Mouse (Mus musculus): ENCODE measurements around the gene Smyd4. TPM values are rescaled to one million over a fixed set of nuclear protein-coding genes. Genes with fewer than 3 reads are reported as not detected.
"Not testable (repeated sequence)": the region's sequence is repeated elsewhere in the genome, so short reads cannot be mapped to it uniquely, and the experiment has no call there.

The Smyd4 gene
- polyA plus RNA-seq, 1 experiment = 14.7 TPM

- Histone ChIP-seq H3K79me3 (ENCODE audit: low read depth) (no peaks in the 10 kb centered on the region), H3K4me3 (ENCODE audit: insufficient read depth, poor library complexity, severe bottlenecking) (no peak overlapping the region), H3K36me3 (ENCODE audit: control insufficient read depth, insufficient read depth) (peaks cover 3% of the 10 kb centered on the region), H3K27me3 (ENCODE audit: control insufficient read depth, insufficient read depth, insufficient read length) (no peaks in the 10 kb centered on the region), H3ac (ENCODE audit: control insufficient read depth, insufficient read length, low read depth) (no peak overlapping the region), H3K79me2 (ENCODE audit: control insufficient read depth, insufficient read depth) (no peaks in the 10 kb centered on the region)
- no peak for TF ChIP-seq MYOG (IDR thresholded peaks at IDR 0.05; ENCODE audit: control insufficient read depth, extremely low read depth, insufficient read length)
- no peak for TF ChIP-seq MAX (IDR thresholded peaks at IDR 0.05)
- no peak for TF ChIP-seq CTCF (IDR thresholded peaks at IDR 0.05; ENCODE audit: control insufficient read depth, insufficient read depth, insufficient read length)
- no peak for TF ChIP-seq FOSL1 (IDR thresholded peaks at IDR 0.05; ENCODE audit: insufficient read depth, low read length, poor library complexity, severe bottlenecking)
- no peak for TF ChIP-seq USF1 (IDR thresholded peaks at IDR 0.05; ENCODE audit: low read depth)
- no peak for TF ChIP-seq CEBPB (IDR thresholded peaks at IDR 0.05; ENCODE audit: low read depth)
- TF ChIP-seq MYOD1 (IDR thresholded peaks at IDR 0.05; ENCODE audit: control insufficient read depth, insufficient read length, low read depth) = no peak
Observed at GRCm38 (mm10) chr11:75377125-75377524, 28.9 kb downstream of the Smyd4 start.

DNA sequence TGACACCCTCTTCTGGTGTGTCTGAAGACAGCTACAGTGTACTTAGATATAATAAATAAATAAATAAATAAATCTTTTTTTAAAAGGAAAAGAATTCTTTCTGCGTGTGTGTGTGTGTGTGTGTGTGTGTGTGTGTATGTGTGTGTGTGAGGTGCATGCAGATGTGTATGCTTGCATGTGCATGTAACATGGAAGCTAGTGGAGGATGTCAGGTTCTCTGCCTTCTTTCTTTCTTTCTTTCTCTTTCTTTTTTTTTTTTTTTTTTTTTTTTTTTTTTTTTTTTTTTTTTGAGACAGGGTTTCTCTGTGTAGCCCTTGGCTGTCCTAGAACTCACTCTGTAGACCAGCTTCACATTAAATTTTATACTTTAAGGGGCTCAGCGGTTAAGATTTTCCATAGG lies 30.6 kb downstream of the Smyd4 start:
- not testable (repeated sequence) for H3K4me3 ChIP-seq (ENCODE audit: insufficient read depth, poor library complexity, severe bottlenecking); H3K79me2 ChIP-seq (ENCODE audit: control insufficient read depth, insufficient read depth); H3K79me3 ChIP-seq (ENCODE audit: low read depth); H3K27me3 ChIP-seq (ENCODE audit: control insufficient read depth, insufficient read depth, insufficient read length); H3ac ChIP-seq (ENCODE audit: control insufficient read depth, insufficient read length, low read depth); H3K36me3 ChIP-seq (ENCODE audit: control insufficient read depth, insufficient read depth)

DNA sequence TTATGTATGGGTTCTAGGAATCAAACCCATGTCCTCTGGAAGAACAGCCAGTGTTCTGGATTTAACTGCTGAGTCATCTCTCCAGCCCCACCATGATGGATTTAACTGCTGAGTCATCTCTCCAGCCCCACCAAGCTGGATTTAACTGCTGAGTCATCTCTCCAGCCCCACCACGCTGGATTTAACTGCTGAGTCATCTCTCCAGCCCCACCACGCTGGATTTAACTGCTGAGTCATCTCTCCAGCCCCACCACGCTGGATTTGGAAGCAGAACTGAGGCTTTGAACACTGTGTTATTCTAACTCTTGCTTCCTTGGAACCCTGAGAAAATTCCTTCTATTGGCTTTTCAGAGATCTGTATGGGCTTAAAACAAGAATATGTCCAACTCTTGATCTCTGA lies 35.3 kb downstream of the Smyd4 start:
- TF ChIP-seq MAX (IDR thresholded peaks at IDR 0.05) (peak; percentile 57), FOSL1 (IDR thresholded peaks at IDR 0.05; ENCODE audit: insufficient read depth, low read length, poor library complexity, severe bottlenecking) (peak; percentile 68)
- not testable (repeated sequence) for H3K27me3 ChIP-seq (ENCODE audit: control insufficient read depth, insufficient read depth, insufficient read length); H3K36me3 ChIP-seq (ENCODE audit: control insufficient read depth, insufficient read depth); H3ac ChIP-seq (ENCODE audit: control insufficient read depth, insufficient read length, low read depth); H3K4me3 ChIP-seq (ENCODE audit: insufficient read depth, poor library complexity, severe bottlenecking); H3K79me3 ChIP-seq (ENCODE audit: low read depth); H3K79me2 ChIP-seq (ENCODE audit: control insufficient read depth, insufficient read depth)

DNA sequence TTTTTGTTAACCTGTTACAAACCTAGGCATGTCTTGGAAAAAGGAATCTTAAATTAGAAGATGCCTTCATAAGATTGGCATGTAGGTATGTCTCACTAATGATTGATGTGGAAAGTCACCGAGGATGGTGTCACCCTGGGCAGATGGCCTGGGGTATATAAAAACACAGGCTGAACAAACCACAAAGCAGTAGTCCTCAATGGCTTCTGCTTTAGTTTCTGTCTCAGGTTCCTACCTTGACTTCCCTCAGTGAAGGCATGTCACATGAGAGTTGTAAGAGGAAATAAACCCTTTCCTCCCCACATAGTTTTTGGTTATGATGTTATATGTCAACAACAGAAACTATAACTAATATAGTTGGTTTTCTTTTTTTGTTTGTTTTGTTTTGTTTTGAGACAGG lies 47.4 kb downstream of the Smyd4 start:
- Histone ChIP-seq H3K79me3 (ENCODE audit: low read depth) (no peaks in the 10 kb centered on the region), H3ac (ENCODE audit: control insufficient read depth, insufficient read length, low read depth) (no peak overlapping the region), H3K79me2 (ENCODE audit: control insufficient read depth, insufficient read depth) (peaks cover 5% of the 10 kb centered on the region), H3K4me3 (ENCODE audit: insufficient read depth, poor library complexity, severe bottlenecking) (no peak overlapping the region), H3K27me3 (ENCODE audit: control insufficient read depth, insufficient read depth, insufficient read length) (no peaks in the 10 kb centered on the region), H3K36me3 (ENCODE audit: control insufficient read depth, insufficient read depth) (no peaks in the 10 kb centered on the region)
- TF ChIP-seq MYOD1 (IDR thresholded peaks at IDR 0.05; ENCODE audit: control insufficient read depth, insufficient read length, low read depth) (no peak), FOSL1 (IDR thresholded peaks at IDR 0.05; ENCODE audit: insufficient read depth, low read length, poor library complexity, severe bottlenecking) (no peak), CEBPB (IDR thresholded peaks at IDR 0.05; ENCODE audit: low read depth) (no peak), MAX (IDR thresholded peaks at IDR 0.05) (no peak), MYOG (IDR thresholded peaks at IDR 0.05; ENCODE audit: control insufficient read depth, extremely low read depth, insufficient read length) (no peak), USF1 (IDR thresholded peaks at IDR 0.05; ENCODE audit: low read depth) (no peak), CTCF (IDR thresholded peaks at IDR 0.05; ENCODE audit: control insufficient read depth, insufficient read depth, insufficient read length) (no peak)

DNA sequence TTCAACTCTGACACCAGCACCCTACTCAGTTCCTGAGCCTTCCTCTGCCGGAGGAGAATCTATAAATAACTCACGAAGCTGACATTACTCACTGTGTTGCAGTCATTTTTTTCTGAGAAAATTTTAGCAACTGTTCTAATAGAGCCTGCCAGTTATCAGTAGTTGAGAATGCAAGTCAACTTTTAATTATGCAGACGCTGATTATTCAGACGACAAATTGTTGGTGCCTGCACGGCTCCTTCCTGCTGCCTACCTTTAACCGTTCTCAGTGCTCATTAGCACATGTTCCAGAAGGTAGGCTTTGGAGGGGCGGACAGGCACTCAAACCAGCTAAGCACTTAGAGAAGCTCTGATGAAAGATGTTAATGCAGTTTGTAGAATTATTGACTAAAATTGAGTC lies 49.2 kb downstream of the Smyd4 start:
- peaks cover 15% of the 10 kb centered on the region for H3K79me2 ChIP-seq (ENCODE audit: control insufficient read depth, insufficient read depth)
- H3ac ChIP-seq (ENCODE audit: control insufficient read depth, insufficient read length, low read depth) = no peak overlapping the region
- no peaks in the 10 kb centered on the region for H3K27me3 ChIP-seq (ENCODE audit: control insufficient read depth, insufficient read depth, insufficient read length)
- no peaks in the 10 kb centered on the region for H3K36me3 ChIP-seq (ENCODE audit: control insufficient read depth, insufficient read depth)
- no peaks in the 10 kb centered on the region for H3K79me3 ChIP-seq (ENCODE audit: low read depth)
- TF ChIP-seq MAX (IDR thresholded peaks at IDR 0.05) = no peak
- TF ChIP-seq USF1 (IDR thresholded peaks at IDR 0.05; ENCODE audit: low read depth) = no peak
- no peak for TF ChIP-seq FOSL1 (IDR thresholded peaks at IDR 0.05; ENCODE audit: insufficient read depth, low read length, poor library complexity, severe bottlenecking)
- no peak for TF ChIP-seq CEBPB (IDR thresholded peaks at IDR 0.05; ENCODE audit: low read depth)
- TF ChIP-seq CTCF (IDR thresholded peaks at IDR 0.05; ENCODE audit: control insufficient read depth, insufficient read depth, insufficient read length) = no peak
- TF ChIP-seq MYOD1 (IDR thresholded peaks at IDR 0.05; ENCODE audit: control insufficient read depth, insufficient read length, low read depth) = no peak
- TF ChIP-seq MYOG (IDR thresholded peaks at IDR 0.05; ENCODE audit: control insufficient read depth, extremely low read depth, insufficient read length) = no peak
- no peak overlapping the region for H3K4me3 ChIP-seq (ENCODE audit: insufficient read depth, poor library complexity, severe bottlenecking)

DNA sequence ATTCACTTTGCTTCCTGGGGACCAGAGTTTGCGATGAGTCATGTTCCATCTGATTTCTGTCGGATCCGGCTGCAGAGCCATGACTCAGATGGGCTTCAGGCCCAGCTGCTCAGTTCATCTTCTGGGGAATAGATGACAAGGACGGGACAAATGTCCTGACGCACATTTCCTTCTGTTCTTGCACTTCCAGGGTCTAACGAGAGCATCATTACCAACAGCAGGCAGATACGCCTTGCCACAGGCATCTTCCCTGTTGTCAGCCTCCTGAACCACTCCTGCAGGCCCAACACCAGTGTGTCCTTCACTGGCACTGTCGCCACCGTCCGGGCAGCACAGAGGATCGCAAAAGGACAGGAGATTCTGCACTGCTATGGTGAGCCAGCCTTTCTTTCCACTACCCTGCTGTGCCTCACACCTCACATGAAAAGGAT lies 51.2 kb downstream of the Smyd4 start:
- Histone ChIP-seq H3K36me3 (ENCODE audit: control insufficient read depth, insufficient read depth) (peaks cover 10% of the 10 kb centered on the region), H3K27me3 (ENCODE audit: control insufficient read depth, insufficient read depth, insufficient read length) (no peaks in the 10 kb centered on the region), H3K79me2 (ENCODE audit: control insufficient read depth, insufficient read depth) (peaks cover 16% of the 10 kb centered on the region), H3K4me3 (ENCODE audit: insufficient read depth, poor library complexity, severe bottlenecking) (no peak overlapping the region), H3ac (ENCODE audit: control insufficient read depth, insufficient read length, low read depth) (peak overlapping the region; percentile 48), H3K79me3 (ENCODE audit: low read depth) (no peaks in the 10 kb centered on the region)
- no peak for TF ChIP-seq CTCF (IDR thresholded peaks at IDR 0.05; ENCODE audit: control insufficient read depth, insufficient read depth, insufficient read length)
- TF ChIP-seq USF1 (IDR thresholded peaks at IDR 0.05; ENCODE audit: low read depth) = no peak
- TF ChIP-seq MYOG (IDR thresholded peaks at IDR 0.05; ENCODE audit: control insufficient read depth, extremely low read depth, insufficient read length) = no peak
- peak; percentile 94 for TF ChIP-seq MYOD1 (IDR thresholded peaks at IDR 0.05; ENCODE audit: control insufficient read depth, insufficient read length, low read depth)
- TF ChIP-seq CEBPB (IDR thresholded peaks at IDR 0.05; ENCODE audit: low read depth) = no peak
- TF ChIP-seq FOSL1 (IDR thresholded peaks at IDR 0.05; ENCODE audit: insufficient read depth, low read length, poor library complexity, severe bottlenecking) = peak; percentile 95
- peak; percentile 75 for TF ChIP-seq MAX (IDR thresholded peaks at IDR 0.05)
